Mouse (Mus musculus) cortical plate, adult 2 months (tissue): ENCODE measurements around the gene Ccdc78. TPM values are rescaled to one million over a fixed set of nuclear protein-coding genes. Genes with fewer than 3 reads are reported as not detected.
"Not testable (repeated sequence)": the region's sequence is repeated elsewhere in the genome, so short reads cannot be mapped to it uniquely, and the experiment has no call there.

Source experiments
- H3K27ac ChIP-seq: fragments of 200-500 bp; 2 replicates; pipeline ENCODE4 v1.5.1; 2012; ENCODE audit warnings: low read length, control low read depth, inconsistent platforms; ENCODE audit not compliant: insufficient read depth
- H3K4me1 ChIP-seq: fragments of 200-500 bp; 2 replicates; pipeline ENCODE4 v1.6.1; 2011; ENCODE audit warnings: low read length; ENCODE audit not compliant: control insufficient read depth, insufficient read depth
- H3K4me3 ChIP-seq: fragments of 200-500 bp; 2 replicates; pipeline ENCODE4 v1.5.1; 2011; ENCODE audit warnings: mild to moderate bottlenecking, low read length, control low read depth; ENCODE audit not compliant: insufficient read depth
- CTCF ChIP-seq: fragments of 200-500 bp; IDR thresholded peaks from 2 replicates; pipeline ENCODE4 v1.5.1; 2011; ENCODE audit warnings: mild to moderate bottlenecking, control low read depth, low read length; ENCODE audit not compliant: insufficient read depth; ENCODE audit errors: extremely low read depth
- POLR2A ChIP-seq: fragments of 200-500 bp; IDR thresholded peaks from 2 replicates; pipeline ENCODE4 v1.6.1; 2011; ENCODE audit warnings: mild to moderate bottlenecking, low read length, control low read depth; ENCODE audit not compliant: insufficient read depth; ENCODE audit errors: extremely low read depth
- polyA plus RNA-seq: library from polyadenylated mRNA; depleted of rRNA; stranded (reverse); fragments of >200 nt; gene quantifications from 2 replicates; pipeline ENCODE4 v1.2.3, GENCODE M21; 2012; rRNA removed

The Ccdc78 gene
- polyA plus RNA-seq, result 0.17 and 0.52 TPM in 2 replicates

DNA sequence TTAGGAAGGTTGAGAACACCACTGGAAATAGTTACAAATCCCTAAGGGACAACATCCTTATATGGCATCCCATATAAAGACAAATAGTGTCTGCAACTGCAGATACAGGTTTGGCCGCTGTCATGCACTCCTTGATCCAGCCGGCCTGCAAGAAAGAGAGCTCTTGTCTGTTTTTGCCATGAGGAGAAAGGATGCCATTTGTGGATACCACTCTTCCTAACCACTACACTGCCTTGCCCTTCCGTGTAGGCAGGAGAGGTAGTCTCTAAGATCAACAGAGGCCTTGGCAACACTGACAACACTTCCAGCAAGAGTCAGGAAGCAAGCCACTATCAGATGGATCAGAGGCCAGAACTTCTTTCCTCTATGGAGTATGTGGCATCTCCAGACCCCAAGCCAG is at the start of gene Ccdc78:
Gene Ccdc78 (plus strand): TSS at position 301 of the 400 bp plus-strand sequence.
- TF ChIP-seq CTCF (no peak), POLR2A (no peak)
- Histone ChIP-seq H3K4me3 (peak within 1 kb of the TSS; percentile 74), H3K27ac (0 out of 2 replicates have a peak within 1 kb of the TSS, but pooled peaks have one; percentile 55), H3K4me1 (peaks cover 8% of the 10 kb centered on the region)

GRCm38 (mm10) chr17:25738861-25739260 is 47.5 kb upstream of the Ccdc78 start:
- no peak overlapping the region for H3K27ac ChIP-seq
- TF ChIP-seq POLR2A (no peak), CTCF (no peak)
- no peak overlapping the region for H3K4me3 ChIP-seq
- no peaks in the 10 kb centered on the region for H3K4me1 ChIP-seq

DNA sequence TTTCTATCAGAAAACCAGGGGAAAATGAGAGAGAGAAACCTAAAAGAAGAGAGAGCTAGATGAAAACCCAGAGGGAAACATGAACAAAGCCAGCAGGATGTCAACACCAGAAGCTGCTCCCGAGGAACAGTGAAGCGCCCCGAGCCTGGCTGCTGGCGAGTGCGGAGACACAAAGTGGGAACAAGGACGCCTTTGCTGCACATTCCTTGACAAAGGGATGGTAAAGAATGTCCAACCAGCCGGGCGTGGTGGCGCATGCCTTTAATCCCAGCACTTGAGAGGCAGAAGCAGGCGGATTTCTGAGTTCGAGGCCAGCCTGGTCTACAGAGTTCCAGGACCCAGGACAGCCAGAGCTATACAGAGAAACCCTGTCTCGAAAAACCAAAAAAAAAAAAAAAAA is 44.9 kb upstream of the Ccdc78 start:
- not testable (repeated sequence) for H3K4me3 ChIP-seq, H3K27ac ChIP-seq, H3K4me1 ChIP-seq

GRCm38 (mm10) chr17:25743831-25744230 is 42.5 kb upstream of the Ccdc78 start:
- Histone ChIP-seq H3K27ac (no peak overlapping the region), H3K4me3 (no peak overlapping the region), H3K4me1 (no peaks in the 10 kb centered on the region)
- no peak for TF ChIP-seq CTCF
- TF ChIP-seq POLR2A, result no peak

DNA sequence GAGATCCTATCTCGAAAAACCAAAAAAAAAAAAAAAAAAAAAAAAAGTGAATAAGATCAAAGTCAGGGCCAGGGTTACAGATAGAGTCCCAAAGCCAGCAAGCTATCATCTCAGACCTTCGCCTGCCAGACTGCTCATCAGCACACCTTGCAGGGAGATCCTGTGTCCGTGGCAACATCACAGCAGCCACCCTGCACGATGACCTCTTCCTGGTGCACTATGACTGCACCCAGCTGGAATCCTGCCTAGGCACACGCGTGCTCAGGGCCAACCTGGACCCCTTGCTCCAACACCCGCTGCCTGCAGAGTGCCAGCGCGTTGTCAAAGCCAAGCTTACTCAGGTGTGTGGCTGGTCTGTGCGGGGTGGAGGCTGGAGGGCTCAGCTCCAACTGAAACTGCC is 42.1 kb upstream of the Ccdc78 start:
- Histone ChIP-seq H3K27ac (no peak overlapping the region), H3K4me1 (no peaks in the 10 kb centered on the region), H3K4me3 (no peak overlapping the region)
- TF ChIP-seq POLR2A (no peak), CTCF (no peak)

DNA sequence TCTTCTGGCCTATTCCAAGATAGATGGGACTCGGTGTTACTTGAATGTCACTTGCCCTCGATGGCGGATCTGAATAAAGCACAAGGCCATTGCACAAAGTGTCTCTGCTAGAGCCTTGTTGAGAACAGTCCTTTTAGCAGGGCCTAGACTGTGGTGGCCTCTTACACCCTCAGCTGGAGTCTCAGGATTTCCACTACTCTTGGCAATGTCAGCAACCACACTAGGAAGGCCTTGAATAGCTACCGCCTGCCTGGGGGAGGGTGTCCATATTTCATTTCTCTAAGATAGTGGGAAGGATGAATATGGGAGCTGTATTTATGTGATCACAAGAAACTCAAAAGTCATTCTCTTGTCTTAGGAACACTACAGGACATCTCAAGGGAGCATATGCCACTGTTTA is 38.1 kb upstream of the Ccdc78 start:
- H3K4me3 ChIP-seq, result no peak overlapping the region
- TF ChIP-seq CTCF, result no peak
- no peak for TF ChIP-seq POLR2A
- H3K27ac ChIP-seq, result no peak overlapping the region
- no peaks in the 10 kb centered on the region for H3K4me1 ChIP-seq

DNA sequence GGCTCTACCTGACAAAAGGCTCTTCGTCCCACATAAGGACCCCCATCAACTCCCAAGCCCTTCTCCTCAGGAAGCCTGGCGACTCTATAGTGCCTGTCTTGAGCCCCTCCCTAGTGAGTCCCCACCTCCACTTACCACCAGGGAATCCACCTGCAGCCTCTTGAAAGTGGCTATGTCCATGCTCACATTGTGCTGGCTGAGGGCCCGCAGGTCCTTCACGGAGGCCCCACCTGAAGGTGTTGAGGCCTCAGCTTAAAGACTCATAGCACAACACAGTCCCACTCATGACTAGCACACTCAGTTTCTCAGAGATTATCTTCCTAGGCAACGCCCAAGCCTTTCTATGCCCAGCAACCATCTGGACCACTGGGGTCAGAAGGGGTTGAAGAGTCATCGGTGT is 37.1 kb upstream of the Ccdc78 start:
- TF ChIP-seq CTCF, result no peak
- no peak for TF ChIP-seq POLR2A
- Histone ChIP-seq H3K4me1 (no peaks in the 10 kb centered on the region), H3K4me3 (no peak overlapping the region), H3K27ac (no peak overlapping the region)

- no peak for TF ChIP-seq CTCF
- no peak for TF ChIP-seq POLR2A
- Histone ChIP-seq H3K27ac (no peak overlapping the region), H3K4me3 (no peak overlapping the region), H3K4me1 (no peaks in the 10 kb centered on the region)
Measured at GRCm38 (mm10) chr17:25751446-25751845, 34.9 kb upstream of the Ccdc78 start.

DNA sequence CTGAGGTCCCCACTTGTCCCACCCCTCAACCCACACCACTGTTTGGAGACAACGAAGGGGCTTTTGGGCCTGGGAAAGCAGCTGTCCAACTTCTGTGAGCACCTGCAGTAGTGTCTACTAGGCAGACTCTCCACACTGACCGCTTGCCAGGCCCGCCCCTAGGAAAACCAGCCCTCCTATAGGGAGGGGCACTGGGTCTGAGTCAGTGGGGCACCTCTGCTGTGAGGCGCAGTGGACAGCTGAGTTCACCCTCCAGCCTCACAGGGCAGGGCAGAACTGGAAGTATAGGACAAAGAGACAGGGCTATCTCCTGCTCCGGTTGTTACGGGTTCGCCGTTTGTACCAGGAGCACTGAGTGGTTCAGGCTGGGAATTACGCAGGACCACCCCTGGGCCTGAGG is 32.1 kb upstream of the Ccdc78 start, which contains the start of gene Msln:
Gene Msln (minus strand): TSS at position 138 of the 400 bp plus-strand sequence.
- H3K27ac ChIP-seq, result no peak within 1 kb of the TSS
- no peaks in the 10 kb centered on the region for H3K4me1 ChIP-seq
- H3K4me3 ChIP-seq, result no peak within 1 kb of the TSS
- TF ChIP-seq POLR2A, result no peak
- no peak for TF ChIP-seq CTCF

DNA sequence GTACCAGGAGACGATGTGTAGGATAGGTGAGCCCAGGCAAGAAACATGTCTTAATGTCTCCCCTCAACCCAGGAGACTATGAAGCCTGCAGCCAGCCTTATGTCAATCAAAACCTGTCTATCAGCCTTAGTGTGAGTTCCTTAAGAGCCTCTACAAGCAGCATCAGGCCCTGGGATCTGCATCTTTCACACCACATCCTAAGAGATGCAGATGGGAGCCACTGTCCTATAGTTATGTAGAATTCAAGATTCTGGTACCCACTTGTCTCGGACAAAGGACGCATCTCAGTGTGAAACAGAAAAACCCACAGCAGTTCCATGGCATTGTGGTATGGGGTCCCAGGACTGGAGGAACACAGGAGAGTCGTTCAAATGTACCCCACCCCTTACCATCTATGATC is 31.3 kb upstream of the Ccdc78 start:
- TF ChIP-seq CTCF (no peak), POLR2A (no peak)

GRCm38 (mm10) chr17:25755627-25756377 is 30.6 kb upstream of the Ccdc78 start:
- peaks cover 3% of the 10 kb centered on the region for H3K4me1 ChIP-seq
- no peak overlapping the region for H3K27ac ChIP-seq
- no peak overlapping the region for H3K4me3 ChIP-seq
- TF ChIP-seq POLR2A, result no peak
- TF ChIP-seq CTCF, result no peak

More for the DNA sequence above, 31.3 kb upstream of the Ccdc78 start:
- Histone ChIP-seq H3K4me1 (peaks cover 2% of the 10 kb centered on the region), H3K27ac (no peak overlapping the region), H3K4me3 (no peak overlapping the region)
